Mouse (Mus musculus) liver (tissue): Measurements from ENCODE around the gene Kctd2.
"Not testable (repeated sequence)": the region's sequence is repeated elsewhere in the genome, so short reads cannot be mapped to it uniquely, and the experiment has no call there.

Experiments used
- DNase-seq: peaks from one replicate; pipeline ENCODE4 v3.0.0-alpha.2; 2020; ENCODE audit warnings: mixed read lengths

Kctd2 gene

GRCm38 (mm10) chr11:115439906-115440595 is 20.1 kb downstream of the Kctd2 start, which contains the start of gene Trim80:
Trim80 (plus strand) TSS chr11:115440545.
- no peak for DNase-seq

DNA sequence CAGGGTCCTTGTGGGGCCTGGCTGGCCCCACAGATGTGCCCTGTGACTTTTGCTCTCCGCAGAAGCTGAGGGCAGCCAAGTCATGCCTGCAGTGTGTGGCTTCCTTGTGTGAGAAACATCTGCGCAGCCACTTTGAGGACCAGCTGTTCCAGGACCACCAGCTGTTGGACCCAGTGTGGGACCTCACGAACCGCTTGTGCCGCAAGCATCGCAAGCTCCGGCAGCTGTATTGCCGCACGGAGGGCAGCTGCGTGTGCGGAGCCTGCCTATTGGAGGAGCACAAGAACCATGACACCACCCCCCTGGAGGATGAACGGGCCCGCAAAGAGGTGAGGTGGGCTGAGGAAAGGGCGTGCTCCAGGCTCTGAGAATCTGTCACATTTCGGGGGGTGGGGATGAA is 21.5 kb downstream of the Kctd2 start:
- no peak for DNase-seq

GRCm38 (mm10) chr11:115446906-115447305 is 27.0 kb downstream of the Kctd2 start:
- no peak for DNase-seq

GRCm38 (mm10) chr11:115447321-115447885 is 27.5 kb downstream of the Kctd2 start:
- no peak for DNase-seq

- peak; percentile 42 for DNase-seq
Observed at GRCm38 (mm10) chr11:115448075-115448474, 28.1 kb downstream of the Kctd2 start.

- DNase-seq, result peak; percentile 21
Observed at GRCm38 (mm10) chr11:115448998-115449397, 29.1 kb downstream of the Kctd2 start.

DNA sequence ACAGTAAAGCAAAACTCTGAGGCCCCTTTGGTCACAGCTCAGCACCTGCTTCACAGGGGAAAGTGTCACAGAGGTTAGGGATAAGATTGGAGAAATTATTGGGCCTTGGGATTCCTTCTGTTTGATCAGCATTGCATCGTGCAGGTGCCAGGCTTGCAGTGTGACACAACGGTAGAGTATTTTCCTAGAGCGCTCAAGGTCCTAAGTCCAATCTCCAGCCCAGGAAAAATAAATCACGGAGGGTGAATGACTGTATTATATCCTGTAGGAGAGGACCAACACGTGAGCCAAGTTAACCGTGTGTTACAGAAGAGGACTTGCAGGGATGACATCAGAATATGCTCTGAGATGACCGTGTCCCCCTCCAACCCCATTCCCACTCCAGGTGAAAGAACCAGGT is 30.2 kb downstream of the Kctd2 start:
- no peak for DNase-seq

DNA sequence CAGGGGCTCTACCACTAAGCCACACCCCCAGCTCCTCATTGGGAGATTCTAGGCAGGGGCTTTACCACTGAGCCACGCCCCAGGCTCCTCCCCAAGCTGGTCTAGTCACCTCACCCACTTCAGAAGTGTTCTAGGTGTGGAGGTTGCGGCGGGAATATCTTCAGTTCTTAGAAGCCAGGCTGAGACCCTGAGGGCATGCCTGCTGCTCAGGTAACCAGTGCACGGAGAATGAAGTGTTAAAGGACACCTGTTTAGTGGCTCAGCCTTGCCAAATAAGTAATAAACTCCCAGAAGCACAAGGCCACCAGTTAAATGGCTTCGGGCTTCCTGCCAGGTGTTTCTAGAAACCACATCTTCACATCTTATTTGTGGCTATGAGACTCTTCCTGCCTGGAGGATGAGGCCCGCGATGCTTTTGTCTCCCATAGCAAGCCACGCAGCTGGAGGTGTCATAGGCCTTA is 31.9 kb downstream of the Kctd2 start:
- no peak for DNase-seq

GRCm38 (mm10) chr11:115452281-115452860 is 32.4 kb downstream of the Kctd2 start:
- no peak for DNase-seq

DNA sequence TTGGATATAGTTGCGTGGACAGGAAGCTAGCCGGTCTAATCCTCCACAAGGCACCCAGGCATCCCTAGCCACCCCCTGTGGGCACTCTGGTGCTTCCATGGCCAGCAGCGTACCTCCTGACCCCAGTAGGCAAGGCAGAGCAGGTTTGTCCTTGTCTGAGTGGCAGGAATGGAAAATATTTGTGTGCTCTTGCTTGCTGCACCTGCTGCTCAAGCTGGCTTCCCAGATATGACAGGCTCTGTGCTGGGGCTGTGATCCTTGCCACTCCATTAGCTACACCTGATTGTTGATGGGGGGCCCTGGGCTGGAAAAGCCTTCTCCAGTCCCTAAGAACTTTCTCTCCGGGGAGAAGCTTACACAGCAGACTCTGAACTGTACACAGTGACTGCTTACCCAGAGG is 33.4 kb downstream of the Kctd2 start:
- DNase-seq, result no peak

DNA sequence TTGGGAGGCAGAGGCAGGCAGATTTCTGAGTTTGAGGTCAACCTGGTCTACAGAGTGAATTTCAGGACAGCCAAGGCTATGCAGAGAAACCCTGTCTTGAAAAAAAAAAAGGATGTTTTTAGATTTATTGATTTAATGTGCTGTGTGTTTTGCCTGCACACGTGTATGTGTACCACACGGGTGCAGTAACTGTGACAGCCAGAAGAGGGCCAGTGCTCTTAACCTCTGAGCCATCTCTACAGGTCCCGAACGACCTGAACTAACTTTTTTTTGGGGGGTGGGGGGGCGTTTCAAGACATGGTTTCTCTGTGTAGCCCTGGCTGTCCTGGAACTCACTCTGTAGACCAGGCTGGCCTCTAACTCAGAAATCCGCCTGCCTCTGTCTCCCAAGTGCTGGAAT is 34.9 kb downstream of the Kctd2 start:
- not testable (repeated sequence) for DNase-seq

GRCm38 (mm10) chr11:115455619-115456018 is 35.7 kb downstream of the Kctd2 start:
- DNase-seq, result no peak

- DNase-seq, result no peak
Observed at GRCm38 (mm10) chr11:115456182-115456581, 36.3 kb downstream of the Kctd2 start.

GRCm38 (mm10) chr11:115457405-115457804 is 37.5 kb downstream of the Kctd2 start:
- no peak for DNase-seq

GRCm38 (mm10) chr11:115460976-115461375 is 41.0 kb downstream of the Kctd2 start:
- DNase-seq, result no peak

DNA sequence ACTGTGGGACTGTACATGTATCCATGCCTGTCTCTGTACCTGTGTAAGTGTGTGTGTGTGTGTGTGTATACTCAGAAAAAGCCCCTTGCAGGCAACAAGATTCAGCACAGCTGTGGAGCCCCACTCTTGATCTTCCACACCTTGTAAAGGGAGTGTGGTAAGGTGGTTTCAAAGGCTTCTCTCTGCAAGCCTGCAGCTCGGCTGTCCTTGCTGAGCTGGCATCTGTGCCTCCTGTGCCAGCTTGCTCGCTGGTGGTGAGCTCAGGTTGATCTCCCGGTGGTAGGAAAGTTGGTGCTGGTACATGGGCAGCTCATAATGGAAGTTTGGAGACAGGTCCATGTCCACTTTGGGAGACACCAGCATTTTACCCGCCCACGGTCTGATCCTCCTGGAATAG is 41.9 kb downstream of the Kctd2 start:
- no peak for DNase-seq

- no peak for DNase-seq
Observed at GRCm38 (mm10) chr11:115462243-115462891, 42.4 kb downstream of the Kctd2 start, which contains the start of gene Slc16a5. Slc16a5 (plus strand) TSS chr11:115462474.

DNA sequence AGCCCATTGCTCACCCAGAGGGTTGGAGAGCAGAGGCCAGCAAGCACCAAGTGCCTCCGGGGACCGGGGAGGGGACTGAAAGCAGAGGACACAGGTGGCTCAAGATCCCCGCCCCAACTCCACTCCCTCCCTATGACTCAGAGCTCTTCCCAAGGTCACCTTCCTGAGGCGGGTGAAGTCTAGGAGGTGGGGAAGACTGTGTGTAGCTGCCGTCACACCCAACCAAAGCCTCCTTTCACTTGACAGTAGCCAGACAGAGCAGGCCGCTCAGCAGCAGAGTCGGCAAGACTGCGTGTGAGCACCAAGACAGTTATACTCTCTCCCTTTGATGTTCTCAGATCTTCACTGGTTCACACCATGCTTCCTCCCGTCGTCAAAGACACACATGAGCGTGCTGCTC is 43.5 kb downstream of the Kctd2 start:
- no peak for DNase-seq

DNA sequence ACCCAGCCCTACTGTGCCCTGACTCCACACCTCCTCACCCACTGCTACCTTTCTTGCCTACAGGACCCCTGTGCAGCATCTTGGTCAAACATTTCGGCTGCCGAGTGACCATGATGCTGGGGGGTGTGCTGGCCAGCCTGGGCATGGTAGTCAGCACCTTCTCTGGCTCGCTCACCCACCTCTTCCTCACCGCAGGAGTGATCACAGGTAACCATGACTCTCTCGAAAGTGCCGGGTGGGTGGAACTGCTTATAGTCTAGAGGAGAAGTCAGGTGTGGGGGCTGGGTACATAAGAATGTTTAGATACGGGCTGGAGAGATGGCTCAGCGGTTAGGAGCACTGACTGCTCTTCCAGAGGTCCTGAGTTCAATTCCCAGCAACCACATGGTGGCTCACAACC is 44.9 kb downstream of the Kctd2 start:
- no peak for DNase-seq

DNA sequence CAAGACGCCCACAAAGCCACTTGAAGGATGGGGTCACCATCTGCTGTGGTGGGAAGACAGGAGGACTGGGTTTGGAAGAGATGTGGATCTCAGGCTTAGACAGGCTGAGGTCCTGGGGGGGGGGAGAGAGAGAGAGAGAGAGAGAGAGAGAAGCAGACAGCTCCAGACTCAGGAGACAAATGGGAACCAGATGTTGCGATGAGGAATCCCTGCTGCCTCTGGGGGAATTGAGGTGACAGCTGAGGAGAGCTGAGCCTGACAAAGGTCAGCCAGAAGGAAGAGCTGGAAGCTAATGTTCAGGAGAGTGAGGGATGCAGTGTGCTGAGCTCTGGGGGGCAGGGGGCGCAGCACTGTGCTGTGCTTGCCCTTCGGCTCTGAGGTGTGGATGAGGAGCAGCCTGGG is 47.3 kb downstream of the Kctd2 start:
- DNase-seq, result no peak

GRCm38 (mm10) chr11:115472183-115472582 is 52.3 kb downstream of the Kctd2 start:
- peak; percentile 2 for DNase-seq

DNA sequence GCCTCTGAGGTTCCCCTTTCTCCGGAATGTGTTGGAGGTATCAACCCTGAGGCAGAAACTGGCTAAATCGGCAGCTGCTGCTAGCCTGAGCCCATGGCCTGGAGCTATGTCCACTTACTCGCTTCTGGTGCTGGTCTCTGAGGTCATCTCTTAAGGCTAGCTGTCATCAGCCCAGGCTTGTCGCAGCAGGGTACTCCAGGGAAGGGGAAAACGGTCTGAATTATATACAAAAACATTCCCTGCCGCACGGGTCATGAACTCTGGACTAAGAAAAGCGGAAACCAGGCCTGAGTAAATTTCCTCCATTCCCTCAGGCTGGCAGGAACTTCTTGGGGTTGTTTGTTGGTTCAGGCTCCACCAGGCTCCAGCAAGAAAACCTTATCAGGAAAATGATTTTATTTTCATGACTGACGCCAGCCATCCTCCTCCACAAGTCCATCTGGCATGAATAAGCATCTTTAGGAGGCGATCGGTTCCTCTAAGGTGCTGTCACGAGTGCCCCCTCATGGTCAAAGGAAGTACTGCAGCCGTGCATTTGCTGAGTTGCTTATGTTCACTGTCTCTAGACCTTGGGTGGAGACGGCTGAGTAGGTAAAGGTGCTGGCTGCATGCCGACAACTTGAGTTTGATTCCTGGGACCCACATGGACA is 53.8 kb downstream of the Kctd2 start:
- peak; percentile 95 for DNase-seq
